Mouse (Mus musculus) kidney, embryonic 16.5 days (tissue): ENCODE measurements around the gene Ahnak2. TPM values are rescaled to one million over a fixed set of nuclear protein-coding genes. Genes with fewer than 3 reads are reported as not detected.

Experiments
- ATAC-seq: fragments of 200-750 bp; cut with Nextera tagmentation; 2 replicates; pipeline ENCODE4 v1.8.0; 2017; ENCODE audit warnings: moderate TSS enrichment; ENCODE audit not compliant: low FRiP score, low TSS enrichment
- H3K27ac ChIP-seq: fragments of 300-500 bp; sonication (generic); 2 replicates; pipeline ENCODE4 v1.5.1; 2014; ENCODE audit warnings: low read length
- H3K27me3 ChIP-seq: fragments of 300-500 bp; sonication (generic); 2 replicates; pipeline ENCODE4 v1.6.1; 2014; ENCODE audit warnings: low read length, control low read depth, mixed read lengths; ENCODE audit not compliant: insufficient read depth
- H3K36me3 ChIP-seq: fragments of 300-500 bp; sonication (generic); 2 replicates; pipeline ENCODE4 v1.6.1; 2014; ENCODE audit warnings: low read length, control low read depth, mixed read lengths; ENCODE audit not compliant: insufficient read depth
- H3K4me1 ChIP-seq: fragments of 300-500 bp; sonication (generic); 2 replicates; pipeline ENCODE4 v1.6.1; 2014; ENCODE audit warnings: low read length, control low read depth, mixed read lengths; ENCODE audit not compliant: insufficient read depth
- H3K4me2 ChIP-seq: fragments of 300-500 bp; sonication (generic); replicated peaks from 2 replicates; pipeline ENCODE4 v1.6.1; 2014; ENCODE audit warnings: low read depth, low read length
- H3K4me3 ChIP-seq: fragments of 300-500 bp; sonication (generic); 2 replicates; pipeline ENCODE4 v1.5.1; 2014; ENCODE audit warnings: mild to moderate bottlenecking, low read length
- H3K9ac ChIP-seq: fragments of 300-500 bp; sonication (generic); replicated peaks from 2 replicates; pipeline ENCODE4 v1.6.1; 2014; ENCODE audit warnings: low read length
- H3K9me3 ChIP-seq: fragments of 300-500 bp; sonication (generic); 2 replicates; pipeline ENCODE4 v1.6.1; 2016; ENCODE audit warnings: low read length, control low read depth
- WGBS: fragments of 180-500 bp; shearing (Covaris S2); extraction: QIAGEN DNeasy Blood & Tissue Kit; methylation state at CpG from one replicate; pipeline ENCODE4 v1.1.7; 2014; 5-methylcytosine and 5-hydroxymethylcytosine counted together
- polyA plus RNA-seq: library from polyadenylated mRNA; unstranded; fragments of >200 nt; fragmentation: Nextera tagmentation; extraction: Ambion mirVana; gene quantifications from 2 replicates; pipeline ENCODE4 v1.2.1, GENCODE M21; 2015

Ahnak2 gene
- polyA plus RNA-seq, 1 experiment from 2014 or later = 1.2 TPM

- WGBS = 88% methylated on average over 24 of the region's 24 CpGs
- Histone ChIP-seq H3K36me3 (peaks cover 40% of the 10 kb centered on the region), H3K4me2 (no peak overlapping the region)
These were observed 63.4 kb downstream of the Ahnak2 start for GRCm38 (mm10) chr12:112739023-112739568.

GRCm38 (mm10) chr12:112738281-112739022, 64.0 kb downstream of the Ahnak2 start:
- Histone ChIP-seq H3K27me3 (no peaks in the 10 kb centered on the region), H3K36me3 (peaks cover 40% of the 10 kb centered on the region), H3K4me1 (peaks cover 3% of the 10 kb centered on the region), H3K9me3 (no peaks in the 10 kb centered on the region), H3K4me3 (no peak overlapping the region), H3K4me2 (no peak overlapping the region), H3K27ac (no peak overlapping the region), H3K9ac (no peak overlapping the region)
- WGBS = 90% methylated on average over 31 of the region's 31 CpGs
- ATAC-seq = no peak

More at GRCm38 (mm10) chr12:112739023-112739568, 63.4 kb downstream of the Ahnak2 start:
- no peak for ATAC-seq
- H3K4me1 ChIP-seq = peaks cover 3% of the 10 kb centered on the region
- H3K9me3 ChIP-seq = no peaks in the 10 kb centered on the region
- H3K4me3 ChIP-seq = no peak overlapping the region
- no peak overlapping the region for H3K27ac ChIP-seq
- no peak overlapping the region for H3K9ac ChIP-seq
- H3K27me3 ChIP-seq = no peaks in the 10 kb centered on the region

- H3K4me1 ChIP-seq = peaks cover under 1% of the 10 kb centered on the region; the same call in 1 of the 2 replicates
- 91% methylated on average over 14 of the region's 14 CpGs for WGBS
- H3K9me3 ChIP-seq = no peaks in the 10 kb centered on the region
- no peak overlapping the region for H3K4me3 ChIP-seq
- H3K36me3 ChIP-seq = peaks cover 47% of the 10 kb centered on the region
- ATAC-seq = no peak
- no peaks in the 10 kb centered on the region for H3K27me3 ChIP-seq
- no peak overlapping the region for H3K27ac ChIP-seq
- no peak overlapping the region for H3K9ac ChIP-seq
- no peak overlapping the region for H3K4me2 ChIP-seq
These were observed 64.7 kb downstream of the Ahnak2 start for GRCm38 (mm10) chr12:112737761-112738160.

- no peaks in the 10 kb centered on the region for H3K27me3 ChIP-seq
- ATAC-seq = no peak
- no peak overlapping the region for H3K9ac ChIP-seq
- peaks cover 54% of the 10 kb centered on the region for H3K36me3 ChIP-seq
- H3K4me1 ChIP-seq = no peaks in the 10 kb centered on the region
- no peak overlapping the region for H3K27ac ChIP-seq
- no peak overlapping the region for H3K4me3 ChIP-seq
- 89% methylated on average over 7 of the region's 7 CpGs for WGBS
- no peaks in the 10 kb centered on the region for H3K9me3 ChIP-seq
- no peak overlapping the region for H3K4me2 ChIP-seq
These were observed 65.4 kb downstream of the Ahnak2 start for GRCm38 (mm10) chr12:112737081-112737480.

- ATAC-seq = no peak
- H3K27me3 ChIP-seq = no peaks in the 10 kb centered on the region
- no peak overlapping the region for H3K27ac ChIP-seq
- H3K9ac ChIP-seq = no peak overlapping the region
- H3K9me3 ChIP-seq = no peaks in the 10 kb centered on the region
- no peak overlapping the region for H3K4me3 ChIP-seq
- no peak overlapping the region for H3K4me2 ChIP-seq
- no peaks in the 10 kb centered on the region for H3K4me1 ChIP-seq
- 69% methylated on average over 10 of the region's 10 CpGs for WGBS
- H3K36me3 ChIP-seq = peaks cover 59% of the 10 kb centered on the region
These were observed 65.9 kb downstream of the Ahnak2 start for GRCm38 (mm10) chr12:112736636-112736925.

GRCm38 (mm10) chr12:112735896-112736635, 66.4 kb downstream of the Ahnak2 start:
- Histone ChIP-seq H3K27ac (no peak overlapping the region), H3K4me1 (no peaks in the 10 kb centered on the region), H3K27me3 (no peaks in the 10 kb centered on the region), H3K4me3 (no peak overlapping the region), H3K4me2 (no peak overlapping the region), H3K9me3 (no peaks in the 10 kb centered on the region), H3K36me3 (peaks cover 62% of the 10 kb centered on the region), H3K9ac (no peak overlapping the region)
- WGBS = 80% methylated on average over 29 of the region's 29 CpGs
- ATAC-seq = no peak

GRCm38 (mm10) chr12:112734881-112735655, 67.4 kb downstream of the Ahnak2 start:
- Histone ChIP-seq H3K27ac (no peak overlapping the region), H3K4me1 (no peaks in the 10 kb centered on the region; the same call in 1 of the 2 replicates), H3K9me3 (no peaks in the 10 kb centered on the region), H3K9ac (no peak overlapping the region), H3K27me3 (no peaks in the 10 kb centered on the region), H3K4me2 (no peak overlapping the region), H3K4me3 (no peak overlapping the region), H3K36me3 (peaks cover 62% of the 10 kb centered on the region)
- no peak for ATAC-seq
- whole genome bisulfite sequencing = 89% methylated on average over 19 of the region's 19 CpGs

- Histone ChIP-seq H3K27ac (no peak overlapping the region), H3K4me2 (no peak overlapping the region), H3K4me3 (no peak overlapping the region), H3K4me1 (no peaks in the 10 kb centered on the region; the same call in 1 of the 2 replicates), H3K9ac (no peak overlapping the region), H3K27me3 (no peaks in the 10 kb centered on the region), H3K9me3 (no peaks in the 10 kb centered on the region), H3K36me3 (peaks cover 59% of the 10 kb centered on the region)
- WGBS = 73% methylated on average over 2 of the region's 2 CpGs
- no peak for ATAC-seq
These were observed 68.2 kb downstream of the Ahnak2 start for GRCm38 (mm10) chr12:112734108-112734820.

GRCm38 (mm10) chr12:112732591-112732990, 69.9 kb downstream of the Ahnak2 start:
- 80% methylated on average over 10 of the region's 10 CpGs for WGBS
- no peaks in the 10 kb centered on the region; the same call in 1 of the 2 replicates for H3K4me1 ChIP-seq
- ATAC-seq = no peak
- no peak overlapping the region for H3K9ac ChIP-seq
- H3K9me3 ChIP-seq = no peaks in the 10 kb centered on the region
- no peak overlapping the region for H3K4me2 ChIP-seq
- H3K27ac ChIP-seq = no peak overlapping the region
- peaks cover 42% of the 10 kb centered on the region for H3K36me3 ChIP-seq
- no peak overlapping the region for H3K4me3 ChIP-seq
- no peaks in the 10 kb centered on the region for H3K27me3 ChIP-seq
